Mouse (Mus musculus): ENCODE measurements around the gene Unc5c. TPM values are rescaled to one million over a fixed set of nuclear protein-coding genes. Genes with fewer than 3 reads are reported as not detected.

The Unc5c gene
- polyA plus RNA-seq, 2 experiments = 11.9 to 12.5 TPM

GRCm38 (mm10) chr3:141552960-141553359, 87.9 kb downstream of the Unc5c start:
- Histone ChIP-seq H3K27ac (replicated peaks; ENCODE audit: low read depth, low read length) (no peak overlapping the region), H3K4me1 (ENCODE audit: control insufficient read depth, insufficient read depth, low read length) (peaks cover 8% of the 10 kb centered on the region), H3K36me3 (ENCODE audit: control insufficient read depth, insufficient read depth, low read length) (no peaks in the 10 kb centered on the region), H3K9me3 (ENCODE audit: control insufficient read depth, low read length) (no peaks in the 10 kb centered on the region), H3K4me3 (replicated peaks; ENCODE audit: low read length) (no peak overlapping the region), H3K27me3 (ENCODE audit: control insufficient read depth, insufficient read depth, low read length) (no peaks in the 10 kb centered on the region), H3K9ac (ENCODE audit: low read depth, low read length, severe bottlenecking) (no peak overlapping the region), H3K4me2 (replicated peaks; ENCODE audit: low read depth, low read length, severe bottlenecking) (no peak overlapping the region)
- 69% methylated on average over 1 of the region's 1 CpGs for WGBS
- no peak for TF ChIP-seq POLR2A (IDR thresholded peaks at IDR 0.05; ENCODE audit: borderline replicate concordance, extremely low read depth, insufficient read depth, insufficient read length)
- DNase-seq (ENCODE audit: low spot score) (no peak), ATAC-seq (ENCODE audit: low FRiP score, low read depth) (no peak)

- TF ChIP-seq POLR2A (IDR thresholded peaks at IDR 0.05; ENCODE audit: borderline replicate concordance, extremely low read depth, insufficient read depth, insufficient read length) = no peak
- Histone ChIP-seq H3K4me3 (replicated peaks; ENCODE audit: low read length) (no peak overlapping the region), H3K27me3 (ENCODE audit: control insufficient read depth, insufficient read depth, low read length) (no peaks in the 10 kb centered on the region), H3K27ac (replicated peaks; ENCODE audit: low read depth, low read length) (no peak overlapping the region), H3K9ac (ENCODE audit: low read depth, low read length, severe bottlenecking) (no peak overlapping the region), H3K9me3 (ENCODE audit: control insufficient read depth, low read length) (no peaks in the 10 kb centered on the region), H3K36me3 (ENCODE audit: control insufficient read depth, insufficient read depth, low read length) (no peaks in the 10 kb centered on the region), H3K4me1 (ENCODE audit: control insufficient read depth, insufficient read depth, low read length) (0 out of 2 replicates have a peak, but pooled peaks cover 3% of the 10 kb centered on the region), H3K4me2 (replicated peaks; ENCODE audit: low read depth, low read length, severe bottlenecking) (no peak overlapping the region)
- no peak for ATAC-seq (ENCODE audit: low FRiP score, low read depth)
- WGBS = 74% methylated on average over 5 of the region's 5 CpGs
- no peak for DNase-seq (ENCODE audit: low spot score)
Observed at GRCm38 (mm10) chr3:141557072-141557471, 92.1 kb downstream of the Unc5c start.

GRCm38 (mm10) chr3:141575076-141575688, 110.2 kb downstream of the Unc5c start:
- Histone ChIP-seq H3K9me3 (ENCODE audit: control insufficient read depth, low read length) (no peaks in the 10 kb centered on the region), H3K27ac (replicated peaks; ENCODE audit: low read depth, low read length) (0 out of 2 replicates have a peak overlapping the region, but pooled peaks have one; percentile 48), H3K4me3 (replicated peaks; ENCODE audit: low read length) (no peak overlapping the region), H3K36me3 (ENCODE audit: control insufficient read depth, insufficient read depth, low read length) (no peaks in the 10 kb centered on the region), H3K4me1 (ENCODE audit: control insufficient read depth, insufficient read depth, low read length) (peaks cover 18% of the 10 kb centered on the region), H3K27me3 (ENCODE audit: control insufficient read depth, insufficient read depth, low read length) (no peaks in the 10 kb centered on the region), H3K4me2 (replicated peaks; ENCODE audit: low read depth, low read length, severe bottlenecking) (no peak overlapping the region), H3K9ac (ENCODE audit: low read depth, low read length, severe bottlenecking) (no peak overlapping the region)
- DNase-seq (ENCODE audit: low spot score) = peak; percentile 53
- 35% methylated on average over 6 of the region's 6 CpGs for WGBS
- peak; percentile 67; the same call in 1 of the 2 replicates for ATAC-seq (ENCODE audit: low FRiP score, low read depth)
- TF ChIP-seq POLR2A (IDR thresholded peaks at IDR 0.05; ENCODE audit: borderline replicate concordance, extremely low read depth, insufficient read depth, insufficient read length) = no peak

- no peak overlapping the region for H3K4me3 ChIP-seq (replicated peaks; ENCODE audit: low read length)
- H3K4me1 ChIP-seq (ENCODE audit: control insufficient read depth, insufficient read depth, low read length) = peaks cover 19% of the 10 kb centered on the region
- ATAC-seq (ENCODE audit: low FRiP score, low read depth) (no peak), DNase-seq (ENCODE audit: low spot score) (peak; percentile 49)
- no peak for TF ChIP-seq POLR2A (IDR thresholded peaks at IDR 0.05; ENCODE audit: borderline replicate concordance, extremely low read depth, insufficient read depth, insufficient read length)
- no peaks in the 10 kb centered on the region for H3K36me3 ChIP-seq (ENCODE audit: control insufficient read depth, insufficient read depth, low read length)
- no peak overlapping the region for H3K27ac ChIP-seq (replicated peaks; ENCODE audit: low read depth, low read length)
- no peaks in the 10 kb centered on the region for H3K9me3 ChIP-seq (ENCODE audit: control insufficient read depth, low read length)
- no peak overlapping the region for H3K9ac ChIP-seq (ENCODE audit: low read depth, low read length, severe bottlenecking)
- 26% methylated on average over 2 of the region's 2 CpGs for WGBS
- H3K27me3 ChIP-seq (ENCODE audit: control insufficient read depth, insufficient read depth, low read length) = no peaks in the 10 kb centered on the region
- H3K4me2 ChIP-seq (replicated peaks; ENCODE audit: low read depth, low read length, severe bottlenecking) = no peak overlapping the region
Observed at GRCm38 (mm10) chr3:141577382-141577781, 112.4 kb downstream of the Unc5c start.

- Histone ChIP-seq H3K4me1 (ENCODE audit: control insufficient read depth, insufficient read depth, low read length) (peaks cover 12% of the 10 kb centered on the region; the same call in 1 of the 2 replicates), H3K4me2 (replicated peaks; ENCODE audit: low read depth, low read length, severe bottlenecking) (no peak overlapping the region)
- DNase-seq (ENCODE audit: low spot score) = no peak
Observed at GRCm38 (mm10) chr3:141581190-141581891, 116.3 kb downstream of the Unc5c start.

More at GRCm38 (mm10) chr3:141581190-141581891, 116.3 kb downstream of the Unc5c start:
- Histone ChIP-seq H3K27ac (replicated peaks; ENCODE audit: low read depth, low read length) (no peak overlapping the region), H3K27me3 (ENCODE audit: control insufficient read depth, insufficient read depth, low read length) (no peaks in the 10 kb centered on the region), H3K9ac (ENCODE audit: low read depth, low read length, severe bottlenecking) (no peak overlapping the region), H3K36me3 (ENCODE audit: control insufficient read depth, insufficient read depth, low read length) (no peaks in the 10 kb centered on the region), H3K9me3 (ENCODE audit: control insufficient read depth, low read length) (no peaks in the 10 kb centered on the region), H3K4me3 (replicated peaks; ENCODE audit: low read length) (no peak overlapping the region)
- no peak for ATAC-seq (ENCODE audit: low FRiP score, low read depth)
- TF ChIP-seq POLR2A (IDR thresholded peaks at IDR 0.05; ENCODE audit: borderline replicate concordance, extremely low read depth, insufficient read depth, insufficient read length) = no peak
